Mouse (Mus musculus) R1 (cell line): ENCODE data around the gene Zfp982.
"Not testable (repeated sequence)": the region's sequence is repeated elsewhere in the genome, so short reads cannot be mapped to it uniquely, and the experiment has no call there.

ENCODE experiments used
- DNase-seq: peaks from one replicate; pipeline ENCODE4 v3.0.0-alpha.2; 2018; ENCODE audit warnings: low read depth, low spot score

The Zfp982 gene

DNA sequence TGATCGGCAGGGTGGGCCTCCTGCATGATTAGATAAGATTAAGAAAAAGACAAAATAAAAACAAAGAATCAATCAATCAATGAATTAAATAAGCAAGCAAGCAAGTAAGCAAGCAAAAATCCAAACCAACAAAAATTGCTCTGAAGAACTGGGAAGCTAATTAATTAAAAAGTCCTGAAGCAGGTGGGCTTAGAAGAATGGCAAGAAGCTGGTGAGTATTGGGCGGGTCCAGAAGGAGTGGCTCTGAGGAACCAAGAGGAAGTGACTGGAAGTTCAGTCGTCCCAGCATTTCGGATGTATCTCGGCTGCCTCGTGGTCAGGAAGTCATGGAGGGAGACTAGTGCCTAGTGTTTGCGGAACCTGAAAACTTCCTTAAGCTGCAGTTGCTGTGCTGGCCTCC, at the start of gene Zfp982:
Zfp982 (plus strand) TSS at position 301 of the 400 bp plus-strand sequence.
- not testable (repeated sequence) for DNase-seq

DNA sequence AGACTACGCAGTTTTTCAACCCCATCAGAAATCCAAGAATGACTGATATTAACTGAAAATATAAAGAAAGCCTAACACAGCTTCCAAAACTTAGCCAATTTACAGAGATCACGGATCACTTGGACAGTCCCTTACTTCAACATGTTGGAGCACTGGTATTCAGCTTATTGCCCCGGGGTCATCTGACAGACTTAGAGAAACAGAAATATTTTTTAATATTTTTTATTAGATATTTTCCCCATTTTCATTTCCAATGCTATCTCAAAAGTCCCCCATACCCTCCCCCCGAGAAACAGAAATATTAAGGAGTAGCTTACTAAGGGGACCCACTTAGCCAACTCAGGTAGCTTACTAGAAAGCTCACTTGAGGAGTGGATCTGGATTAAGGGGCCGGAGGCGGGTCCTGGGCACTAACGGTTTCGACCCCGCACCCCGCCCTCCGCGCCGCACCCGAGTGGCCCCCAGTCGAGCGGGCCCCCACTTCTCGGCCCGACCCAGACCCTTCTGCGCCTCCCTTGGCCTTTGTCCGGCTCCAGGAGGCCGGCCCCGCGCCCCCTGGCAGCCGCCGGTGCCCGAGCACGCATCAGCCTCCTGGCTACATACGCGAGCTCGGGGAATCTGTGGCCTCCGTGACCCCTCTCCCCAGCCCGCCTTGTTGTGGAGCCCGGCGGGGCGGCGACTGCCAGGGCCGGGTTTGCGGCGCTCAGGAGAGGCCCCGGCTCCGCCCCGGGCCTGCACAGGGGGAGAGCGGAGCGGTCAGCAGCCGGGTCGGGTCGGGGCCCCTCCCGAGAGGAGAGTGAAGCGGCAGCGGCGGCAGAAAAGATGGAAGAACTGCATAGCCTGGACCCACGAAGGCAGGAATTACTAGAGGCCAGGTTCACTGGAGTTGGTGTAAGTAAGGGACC, 49.3 kb upstream of the Zfp982 start:
- DNase-seq = peak; percentile 66

DNA sequence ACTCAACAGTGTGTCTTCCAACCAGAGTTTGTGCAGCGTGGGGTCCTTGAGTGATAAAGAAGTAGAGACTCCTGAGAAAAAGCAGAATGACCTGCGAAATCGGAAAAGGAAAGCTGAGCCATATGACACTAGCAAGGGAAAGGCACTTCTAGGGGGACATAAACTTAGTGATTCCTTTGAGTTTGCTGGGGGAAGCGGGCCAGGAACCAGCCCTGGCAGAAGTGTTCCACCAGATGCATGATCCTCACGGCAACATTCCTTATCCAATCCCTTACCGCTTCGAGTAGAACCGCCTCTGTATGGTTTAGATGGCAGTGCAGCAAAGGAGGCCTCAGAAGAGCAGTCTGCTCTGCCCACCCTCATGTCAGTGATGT, 48.7 kb upstream of the Zfp982 start:
- peak; percentile 64 for DNase-seq

- peak; percentile 88 for DNase-seq
Measured at GRCm38 (mm10) chr4:147445371-147445770, 46.8 kb upstream of the Zfp982 start.

DNA sequence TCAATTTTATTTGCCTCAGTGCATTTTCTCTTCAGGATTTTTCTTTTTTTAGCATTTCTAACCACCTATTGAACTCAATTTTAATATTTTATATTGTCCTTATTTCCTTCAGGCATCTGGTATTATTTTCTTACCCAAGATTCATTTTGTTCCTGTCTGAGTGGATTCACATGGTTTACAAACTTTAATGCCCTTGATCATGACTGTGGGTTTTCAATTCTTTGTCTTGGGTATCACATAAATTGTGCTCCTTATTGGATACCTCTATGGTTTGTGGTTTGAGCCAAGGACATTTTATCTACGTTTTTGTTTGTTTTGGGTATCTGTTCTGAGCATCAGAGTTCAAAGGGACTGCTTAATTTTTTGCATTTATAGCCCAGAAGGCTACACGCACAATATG, 43.9 kb upstream of the Zfp982 start:
- DNase-seq = peak; percentile 58

DNA sequence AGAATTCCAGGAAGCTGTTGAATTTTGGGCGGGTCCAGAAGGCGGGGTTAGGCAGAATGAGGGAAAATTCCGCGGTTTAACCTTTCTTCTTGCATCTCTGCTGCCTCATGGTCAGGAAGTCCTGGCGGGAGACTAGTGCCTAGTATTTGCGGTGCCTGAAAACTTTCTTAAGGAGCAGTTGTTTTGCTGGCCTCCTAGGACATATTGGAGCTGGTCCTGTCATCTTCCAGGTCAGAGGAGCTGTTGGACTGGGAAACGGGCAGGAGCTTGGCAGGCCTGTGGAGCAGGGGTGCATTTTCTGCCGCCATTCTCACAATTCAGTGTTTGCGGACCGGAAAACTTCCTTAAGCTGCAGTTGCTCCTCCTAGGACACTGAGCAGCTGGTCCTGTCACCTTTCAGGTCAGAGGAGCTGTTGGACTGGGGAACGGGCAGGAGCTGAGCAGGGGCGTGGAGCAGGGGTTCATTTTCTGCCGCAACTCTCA, 43.1 kb upstream of the Zfp982 start:
- peak; percentile 92 for DNase-seq

GRCm38 (mm10) chr4:147449986-147450385, 42.2 kb upstream of the Zfp982 start:
- DNase-seq = peak; percentile 78

GRCm38 (mm10) chr4:147467207-147467606, 25.0 kb upstream of the Zfp982 start:
- not testable (repeated sequence) for DNase-seq

GRCm38 (mm10) chr4:147498772-147499613, 6.8 kb downstream of the Zfp982 start:
- peak; percentile 41 for DNase-seq

- DNase-seq = no peak
Measured at GRCm38 (mm10) chr4:147509174-147509573, 17.0 kb downstream of the Zfp982 start.

GRCm38 (mm10) chr4:147518981-147519380, 26.8 kb downstream of the Zfp982 start:
- peak; percentile 73 for DNase-seq

GRCm38 (mm10) chr4:147520100-147520499, 27.9 kb downstream of the Zfp982 start:
- peak; percentile 57 for DNase-seq

GRCm38 (mm10) chr4:147525125-147525524, 32.9 kb downstream of the Zfp982 start:
- peak; percentile 57 for DNase-seq

DNA sequence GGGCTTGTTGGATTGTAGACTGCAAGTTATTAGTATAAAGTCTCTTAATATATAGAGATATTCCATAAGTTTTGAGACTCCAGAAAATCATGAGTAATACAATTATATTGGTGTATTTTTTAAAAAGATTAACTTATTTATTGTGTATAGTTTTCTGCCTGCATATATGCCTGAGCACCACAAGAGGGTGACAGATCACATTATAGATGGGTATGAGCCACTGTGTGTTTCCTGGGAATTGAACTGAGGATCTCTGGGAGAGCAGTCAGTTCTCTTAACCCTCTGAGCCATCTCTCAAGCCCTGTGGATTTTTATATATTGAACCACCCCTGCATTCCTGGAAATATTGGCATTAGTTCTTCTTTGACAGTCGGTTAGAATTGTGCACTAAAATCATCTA, 38.1 kb downstream of the Zfp982 start:
- DNase-seq = peak; percentile 80

GRCm38 (mm10) chr4:147535916-147536315, 43.7 kb downstream of the Zfp982 start:
- DNase-seq = peak; percentile 89

DNA sequence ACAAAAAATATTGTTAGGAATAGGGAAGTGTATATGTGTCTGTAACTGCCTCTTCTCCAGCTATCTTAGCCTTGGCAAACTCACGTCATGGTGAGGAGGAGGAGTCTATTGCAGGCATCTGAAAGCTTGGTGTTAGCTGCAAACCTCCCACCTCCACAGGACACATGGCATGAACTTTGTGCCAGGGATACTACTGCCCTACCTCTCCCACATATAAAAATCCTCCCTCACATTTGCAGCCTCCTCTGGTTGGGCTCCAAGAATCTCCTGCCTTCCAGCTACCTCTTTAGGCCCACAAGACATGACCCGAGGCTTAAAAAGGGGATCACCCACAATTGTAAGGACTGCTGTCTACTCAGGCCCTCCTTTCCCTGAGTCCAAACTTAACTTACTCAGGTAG, 45.5 kb downstream of the Zfp982 start:
- no peak for DNase-seq

GRCm38 (mm10) chr4:147539918-147540317, 47.7 kb downstream of the Zfp982 start, which contains the start of gene Gm16503:
Gene Gm16503 (plus strand): TSS chr4:147540218.
- DNase-seq = not testable (repeated sequence)

DNA sequence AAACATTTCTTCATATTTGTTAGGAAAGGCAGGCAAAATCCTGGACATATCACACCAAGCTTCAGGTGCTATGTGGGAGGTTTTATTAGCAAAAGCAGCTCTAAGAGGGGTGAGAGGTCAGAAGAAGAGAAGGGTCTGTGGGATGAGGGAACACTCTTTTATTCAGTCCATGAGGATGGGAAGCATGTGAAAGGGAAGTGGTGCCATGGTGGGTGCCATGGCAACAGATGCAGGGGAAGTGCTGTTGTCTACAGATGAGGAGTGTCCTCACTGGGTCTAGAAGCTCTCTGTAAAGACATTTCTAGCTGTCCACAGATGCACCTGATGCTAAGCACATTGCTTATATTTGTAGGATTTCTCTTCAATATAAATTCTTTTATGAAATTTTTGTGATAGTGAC, 48.9 kb downstream of the Zfp982 start:
- peak; percentile 62 for DNase-seq

GRCm38 (mm10) chr4:147553071-147553470, 60.9 kb downstream of the Zfp982 start, which contains the start of gene Zfp985:
Gene Zfp985 (plus strand): TSS chr4:147553277.
- peak; percentile 90 for DNase-seq

DNA sequence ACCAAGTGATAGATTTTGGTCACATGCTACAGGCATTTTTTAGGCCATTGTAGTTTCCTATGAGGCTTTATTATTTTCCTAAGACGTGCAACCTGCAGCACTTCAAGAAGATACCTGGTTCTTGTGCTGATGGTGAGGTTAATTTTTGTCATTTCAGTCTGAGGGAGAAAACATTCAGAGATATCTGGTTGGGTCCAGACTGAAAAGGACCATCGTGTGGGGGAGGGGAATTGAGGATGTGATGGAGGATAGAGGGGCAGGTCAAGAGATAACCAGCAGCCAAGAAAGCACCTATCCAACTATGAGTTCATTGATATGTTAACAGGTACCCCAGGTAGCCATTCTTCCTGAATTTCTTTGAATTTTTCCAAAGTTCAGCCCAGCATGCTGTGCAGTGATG, 62.1 kb downstream of the Zfp982 start:
- peak; percentile 70 for DNase-seq

DNA sequence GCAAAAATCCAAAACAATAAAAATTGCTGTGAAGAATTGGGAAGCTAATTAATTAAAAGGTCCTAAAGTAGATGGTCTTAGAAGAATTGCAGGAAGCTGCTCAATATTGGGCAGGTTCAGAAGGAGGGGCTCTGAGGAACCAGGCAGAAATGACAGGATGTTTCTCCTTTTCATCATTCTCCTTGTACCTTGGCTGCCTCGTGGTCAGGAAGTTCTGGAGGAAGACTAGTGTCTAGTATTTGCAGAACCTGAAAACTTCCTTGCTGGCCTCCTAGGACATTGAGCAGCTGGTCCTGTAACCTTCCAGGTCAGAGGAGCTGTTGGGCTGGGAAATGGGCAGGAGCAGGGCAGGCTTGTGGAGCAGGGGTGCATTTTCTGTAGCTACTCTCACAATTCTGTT, 64.7 kb downstream of the Zfp982 start:
- DNase-seq = not testable (repeated sequence)

DNA sequence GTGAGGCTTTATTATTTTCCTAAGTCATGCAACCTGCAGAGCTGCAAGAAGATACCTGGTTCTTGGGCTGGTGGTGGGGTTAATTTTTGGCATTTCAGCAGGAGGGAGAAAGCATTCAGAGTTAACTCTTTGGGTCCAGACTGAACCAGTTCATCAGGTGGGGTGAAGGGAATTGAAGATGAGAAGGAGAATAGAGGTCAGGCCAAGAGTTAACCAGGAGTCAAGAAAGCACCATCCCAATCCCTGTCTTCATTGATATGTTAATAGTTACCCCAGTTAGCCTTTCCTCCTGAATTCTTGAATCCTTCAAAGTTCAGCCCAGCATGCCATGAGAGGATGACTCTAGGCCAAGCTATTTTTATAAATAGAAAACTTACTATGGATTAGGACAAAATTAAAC, 65.8 kb downstream of the Zfp982 start:
- peak; percentile 88 for DNase-seq
